Mouse (Mus musculus) embryonic facial prominence, embryonic 12.5 days (tissue): ENCODE measurements around the gene Zrsr2. TPM values are rescaled to one million over a fixed set of nuclear protein-coding genes. Genes with fewer than 3 reads are reported as not detected.
A peak's percentile ranks its signal among the peaks of the same experiment; 100 is the strongest.

Experiments used
- ATAC-seq: fragments of 200-750 bp; cut with Nextera tagmentation; 2 replicates; pipeline ENCODE4 v1.8.0; 2017; ENCODE audit not compliant: insufficient number of reproducible peaks, insufficient read depth, low FRiP score, low TSS enrichment
- H3K27ac ChIP-seq: fragments of 300-500 bp; sonication (generic); 2 replicates; pipeline ENCODE4 v1.5.1; 2016; ENCODE audit warnings: mild to moderate bottlenecking
- H3K27me3 ChIP-seq: fragments of 300-500 bp; sonication (generic); 2 replicates; pipeline ENCODE4 v1.6.1; 2016; ENCODE audit warnings: mild to moderate bottlenecking, moderate library complexity
- H3K36me3 ChIP-seq: fragments of 300-500 bp; sonication (generic); 2 replicates; pipeline ENCODE4 v1.6.1; 2016; ENCODE audit warnings: mild to moderate bottlenecking
- H3K4me1 ChIP-seq: fragments of 300-500 bp; sonication (generic); 2 replicates; pipeline ENCODE4 v1.6.1; 2016
- H3K4me2 ChIP-seq: fragments of 300-500 bp; sonication (generic); replicated peaks from 2 replicates; pipeline ENCODE4 v1.6.1; 2016; ENCODE audit warnings: mild to moderate bottlenecking, moderate library complexity
- H3K4me3 ChIP-seq: fragments of 300-500 bp; sonication (generic); 2 replicates; pipeline ENCODE4 v1.5.1; 2016; ENCODE audit warnings: mild to moderate bottlenecking
- H3K9ac ChIP-seq: fragments of 300-500 bp; sonication (generic); 2 replicates; pipeline ENCODE4 v1.6.1; 2016; ENCODE audit warnings: mild to moderate bottlenecking, moderate library complexity
- H3K9me3 ChIP-seq: fragments of 300-500 bp; sonication (generic); 2 replicates; pipeline ENCODE4 v1.6.1; 2016; ENCODE audit warnings: mild to moderate bottlenecking, moderate library complexity
- WGBS: fragments of 180-500 bp; shearing (Covaris S2); methylation state at CpG from one replicate; pipeline ENCODE4 v1.1.7; 2016; 5-methylcytosine and 5-hydroxymethylcytosine counted together
- polyA plus RNA-seq: library from polyadenylated mRNA; unstranded; fragments of >200 nt; fragmentation: Nextera tagmentation; extraction: Ambion mirVana; gene quantifications from 2 replicates; pipeline ENCODE4 v1.2.1, GENCODE M21; 2016

The Zrsr2 gene
- polyA plus RNA-seq, result 82.9 and 86.8 TPM in 2 replicates

DNA sequence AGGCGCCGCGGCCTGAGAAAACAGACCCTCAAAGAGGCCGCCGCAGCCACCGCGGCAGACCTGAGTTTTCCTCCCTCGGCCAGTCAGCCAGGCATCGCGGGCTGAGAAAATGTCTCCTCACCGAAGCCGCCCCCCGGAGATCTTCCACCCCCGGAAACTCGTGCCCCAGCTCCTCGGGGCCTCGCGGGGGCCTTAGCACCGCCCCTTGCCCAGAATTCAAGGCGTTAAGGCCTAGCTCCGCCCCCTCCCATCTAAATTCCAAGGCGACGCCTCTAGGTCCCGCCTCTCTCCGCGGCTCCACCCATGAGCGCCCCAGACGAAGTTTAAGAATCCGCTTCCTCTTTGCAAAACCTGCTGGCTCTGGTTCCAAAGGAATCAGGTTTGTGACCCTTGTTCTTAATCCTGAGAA lies at the start of gene Zrsr2:
TSS of gene Zrsr2 (minus strand) at position 195 of the 409 bp plus-strand sequence.
- 0 out of 2 replicates have a peak, but pooled peaks cover 3% of the 10 kb centered on the region for H3K36me3 ChIP-seq
- 7% methylated on average over 18 of the region's 29 CpGs for WGBS
- H3K4me3 ChIP-seq, result peak within 1 kb of the TSS; percentile 57
- no peaks in the 10 kb centered on the region for H3K9me3 ChIP-seq
- peak within 1 kb of the TSS; percentile 98 for H3K27ac ChIP-seq
- H3K27me3 ChIP-seq, result no peaks in the 10 kb centered on the region
- H3K9ac ChIP-seq, result peak within 1 kb of the TSS; percentile 65
- no peaks in the 10 kb centered on the region for H3K4me1 ChIP-seq
- H3K4me2 ChIP-seq, result peak within 1 kb of the TSS; percentile 53
- ATAC-seq, result peak; percentile 89

DNA sequence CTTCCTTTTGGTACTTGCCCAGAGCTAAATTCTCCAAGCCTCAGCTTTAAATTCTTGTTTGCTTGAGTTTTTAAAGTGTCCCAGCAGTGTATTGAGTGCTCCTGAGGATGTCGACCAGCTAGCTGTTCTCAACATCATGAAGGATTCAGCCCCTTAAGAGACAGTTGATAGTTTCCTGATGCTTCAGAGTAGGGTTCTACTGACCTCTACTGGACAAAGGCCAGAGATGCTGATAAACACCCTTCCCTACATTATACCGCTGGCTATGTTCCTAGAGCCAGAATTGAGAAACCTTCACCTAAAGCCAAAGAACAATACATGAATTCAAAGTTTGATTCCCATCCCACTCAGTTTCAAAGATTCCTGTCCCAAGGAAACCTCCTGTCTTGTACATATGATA lies 46.3 kb upstream of the Zrsr2 start:
- no peak overlapping the region for H3K4me2 ChIP-seq
- H3K27me3 ChIP-seq, result no peaks in the 10 kb centered on the region
- H3K4me1 ChIP-seq, result no peaks in the 10 kb centered on the region
- no peak overlapping the region for H3K9ac ChIP-seq
- no peaks in the 10 kb centered on the region for H3K9me3 ChIP-seq
- H3K36me3 ChIP-seq, result no peaks in the 10 kb centered on the region
- no peak overlapping the region for H3K4me3 ChIP-seq
- ATAC-seq, result no peak
- 19% methylated on average over 2 of the region's 2 CpGs for WGBS
- H3K27ac ChIP-seq, result no peak overlapping the region

DNA sequence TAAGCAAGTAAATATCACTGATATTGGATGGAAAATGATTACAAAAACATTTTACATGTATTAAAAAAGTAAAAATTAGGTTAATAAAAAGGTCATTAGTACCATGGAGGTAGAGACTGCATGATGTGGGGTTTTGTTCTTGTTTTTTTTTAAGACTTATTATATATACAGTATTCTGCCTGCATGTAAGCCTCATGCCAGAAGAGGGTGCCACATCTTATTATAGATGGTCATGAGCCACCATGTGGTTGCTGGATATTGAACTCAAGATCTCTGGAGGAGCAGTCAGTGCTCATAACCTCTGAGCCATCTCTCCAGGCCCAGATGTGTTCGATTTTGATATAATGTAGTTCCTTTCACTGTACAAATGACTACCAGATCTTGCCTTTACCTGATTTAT lies 41.4 kb upstream of the Zrsr2 start:
- H3K27ac ChIP-seq, result no peak overlapping the region
- H3K9ac ChIP-seq, result no peak overlapping the region
- 81% methylated on average over 1 of the region's 1 CpGs for WGBS
- H3K4me2 ChIP-seq, result no peak overlapping the region
- no peak overlapping the region for H3K4me3 ChIP-seq
- no peaks in the 10 kb centered on the region for H3K9me3 ChIP-seq
- H3K4me1 ChIP-seq, result no peaks in the 10 kb centered on the region
- ATAC-seq, result no peak
- H3K27me3 ChIP-seq, result no peaks in the 10 kb centered on the region
- H3K36me3 ChIP-seq, result no peaks in the 10 kb centered on the region

DNA sequence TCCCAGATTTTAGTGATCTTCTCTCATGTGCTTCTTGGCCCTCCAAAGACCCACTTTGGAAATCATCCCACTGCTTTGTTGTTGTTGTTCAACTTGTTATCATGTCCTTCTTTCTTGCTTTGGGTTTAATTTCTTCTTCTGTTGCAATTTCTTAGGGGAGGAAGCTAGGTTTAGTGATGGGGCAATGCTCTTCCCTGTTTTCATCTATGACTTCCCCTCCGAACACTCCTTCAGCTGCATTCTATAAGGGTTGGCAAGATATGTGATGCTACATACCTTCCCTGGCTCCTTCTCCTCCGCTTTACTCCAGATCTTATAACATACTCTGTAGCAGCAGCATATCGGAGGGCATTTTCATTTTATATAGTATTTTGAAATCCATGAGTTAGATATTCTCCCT lies 38.3 kb upstream of the Zrsr2 start:
- Histone ChIP-seq H3K9me3 (no peaks in the 10 kb centered on the region), H3K27me3 (no peaks in the 10 kb centered on the region), H3K27ac (no peak overlapping the region), H3K36me3 (no peaks in the 10 kb centered on the region), H3K4me3 (no peak overlapping the region), H3K4me1 (no peaks in the 10 kb centered on the region), H3K4me2 (no peak overlapping the region), H3K9ac (no peak overlapping the region)
- WGBS, result 89% methylated on average over 3 of the region's 3 CpGs
- no peak for ATAC-seq

DNA sequence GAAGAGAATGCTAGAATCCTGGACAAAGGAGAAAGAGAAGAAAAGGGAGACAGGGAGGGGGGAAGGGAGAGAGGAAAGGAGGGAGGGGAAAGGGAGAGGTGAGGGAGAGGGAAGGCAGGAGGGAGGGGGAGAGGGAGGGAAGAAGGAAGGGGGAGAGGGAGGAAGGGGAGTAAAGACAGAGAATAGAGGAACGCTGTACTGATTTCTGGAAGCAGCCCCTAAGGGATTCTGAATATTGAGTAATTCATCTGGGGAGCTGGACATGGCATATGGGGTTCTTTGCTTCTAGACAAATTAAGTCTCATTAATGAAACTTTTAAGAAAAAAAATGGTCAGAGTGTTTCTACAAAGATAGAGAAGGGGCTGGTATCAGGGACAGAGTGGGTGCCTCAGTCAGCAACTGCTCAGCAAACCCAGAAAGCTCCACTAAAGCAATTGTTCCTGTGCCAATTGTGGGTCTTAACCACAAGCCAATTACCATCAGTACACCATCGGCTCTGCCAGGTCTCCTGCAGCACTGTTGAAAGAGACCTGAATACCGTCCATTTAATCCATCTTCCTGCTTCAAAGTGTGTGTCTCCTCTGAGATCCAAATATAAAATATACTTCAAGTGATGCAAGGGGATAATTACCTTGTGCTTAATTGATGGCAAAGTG lies 29.4 kb upstream of the Zrsr2 start:
- no peak for ATAC-seq
- Histone ChIP-seq H3K27me3 (no peaks in the 10 kb centered on the region), H3K9me3 (no peaks in the 10 kb centered on the region), H3K4me3 (no peak overlapping the region), H3K9ac (no peak overlapping the region), H3K27ac (no peak overlapping the region), H3K4me1 (no peaks in the 10 kb centered on the region), H3K4me2 (no peak overlapping the region), H3K36me3 (no peaks in the 10 kb centered on the region)
- WGBS, result 56% methylated on average over 3 of the region's 3 CpGs

DNA sequence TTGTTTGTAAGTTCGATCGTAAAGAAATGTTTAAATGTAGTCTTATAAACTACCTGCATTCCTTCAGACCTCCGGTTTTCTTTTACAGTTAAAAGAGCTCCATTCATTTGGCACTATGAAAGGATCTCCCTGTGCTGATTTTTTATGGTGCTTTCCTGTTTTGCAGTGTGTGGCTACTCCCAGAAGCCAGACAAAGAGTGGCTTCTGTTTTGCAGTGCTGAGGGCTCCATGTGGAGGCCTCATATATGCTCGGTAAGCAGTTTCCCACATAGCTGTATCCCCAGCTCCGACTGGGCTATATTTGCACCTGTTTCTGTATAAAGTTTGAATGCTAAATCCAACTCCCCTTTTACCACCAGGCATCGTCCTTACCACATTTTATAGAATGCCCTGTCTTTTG lies 23.7 kb upstream of the Zrsr2 start:
- Histone ChIP-seq H3K4me2 (no peak overlapping the region), H3K9me3 (no peaks in the 10 kb centered on the region), H3K4me3 (no peak overlapping the region), H3K9ac (no peak overlapping the region), H3K36me3 (no peaks in the 10 kb centered on the region), H3K27me3 (no peaks in the 10 kb centered on the region), H3K27ac (no peak overlapping the region), H3K4me1 (no peaks in the 10 kb centered on the region)
- 76% methylated on average over 6 of the region's 6 CpGs for WGBS
- ATAC-seq, result no peak

DNA sequence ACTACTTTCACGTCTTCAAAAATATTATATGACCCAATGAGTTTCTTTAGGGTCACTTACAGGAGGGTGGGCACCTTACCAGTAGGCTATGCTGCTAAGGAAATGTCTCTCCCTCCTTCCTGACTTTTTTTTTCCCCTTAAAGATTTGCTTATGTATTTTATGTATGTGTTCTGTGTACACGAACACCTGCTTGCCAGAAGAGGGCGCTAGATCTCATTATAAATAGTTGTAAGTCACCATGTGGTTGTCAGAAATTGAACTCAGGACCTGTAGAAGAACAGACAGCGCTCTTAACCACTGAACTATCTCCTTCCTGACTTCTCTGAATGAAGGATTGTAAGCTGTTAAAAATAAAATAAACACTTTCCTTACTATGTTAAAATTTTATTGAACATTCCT lies 23.0 kb upstream of the Zrsr2 start:
- Histone ChIP-seq H3K27me3 (no peaks in the 10 kb centered on the region), H3K4me3 (no peak overlapping the region), H3K9me3 (no peaks in the 10 kb centered on the region), H3K4me1 (no peaks in the 10 kb centered on the region), H3K9ac (no peak overlapping the region), H3K4me2 (no peak overlapping the region), H3K36me3 (no peaks in the 10 kb centered on the region), H3K27ac (no peak overlapping the region)
- ATAC-seq, result no peak
- WGBS, result 52% methylated on average over 4 of the region's 4 CpGs

DNA sequence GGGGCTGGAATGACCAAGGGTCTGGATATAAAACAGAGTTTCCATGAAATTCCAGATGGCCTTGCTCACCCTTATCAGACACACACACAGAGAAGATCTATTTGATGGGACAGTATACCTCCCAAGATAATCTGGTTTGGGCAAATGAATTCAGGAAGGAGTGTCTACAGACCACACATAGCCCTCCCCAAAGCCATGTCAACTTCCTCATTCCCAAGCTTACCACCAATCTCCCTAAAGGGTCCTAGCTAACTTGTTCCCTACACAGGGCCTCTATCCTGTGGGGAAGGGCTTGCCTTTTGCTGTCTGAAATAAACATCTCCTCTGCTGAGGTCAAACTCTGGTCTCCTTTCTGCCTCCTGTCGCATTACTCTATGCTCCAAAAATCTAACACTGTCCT lies 22.6 kb upstream of the Zrsr2 start:
- H3K27me3 ChIP-seq, result no peaks in the 10 kb centered on the region
- 96% methylated on average over 1 of the region's 1 CpGs for WGBS
- H3K4me3 ChIP-seq, result no peak overlapping the region
- H3K27ac ChIP-seq, result no peak overlapping the region
- no peaks in the 10 kb centered on the region for H3K4me1 ChIP-seq
- no peaks in the 10 kb centered on the region for H3K9me3 ChIP-seq
- no peak overlapping the region for H3K4me2 ChIP-seq
- H3K9ac ChIP-seq, result no peak overlapping the region
- H3K36me3 ChIP-seq, result no peaks in the 10 kb centered on the region
- no peak for ATAC-seq

DNA sequence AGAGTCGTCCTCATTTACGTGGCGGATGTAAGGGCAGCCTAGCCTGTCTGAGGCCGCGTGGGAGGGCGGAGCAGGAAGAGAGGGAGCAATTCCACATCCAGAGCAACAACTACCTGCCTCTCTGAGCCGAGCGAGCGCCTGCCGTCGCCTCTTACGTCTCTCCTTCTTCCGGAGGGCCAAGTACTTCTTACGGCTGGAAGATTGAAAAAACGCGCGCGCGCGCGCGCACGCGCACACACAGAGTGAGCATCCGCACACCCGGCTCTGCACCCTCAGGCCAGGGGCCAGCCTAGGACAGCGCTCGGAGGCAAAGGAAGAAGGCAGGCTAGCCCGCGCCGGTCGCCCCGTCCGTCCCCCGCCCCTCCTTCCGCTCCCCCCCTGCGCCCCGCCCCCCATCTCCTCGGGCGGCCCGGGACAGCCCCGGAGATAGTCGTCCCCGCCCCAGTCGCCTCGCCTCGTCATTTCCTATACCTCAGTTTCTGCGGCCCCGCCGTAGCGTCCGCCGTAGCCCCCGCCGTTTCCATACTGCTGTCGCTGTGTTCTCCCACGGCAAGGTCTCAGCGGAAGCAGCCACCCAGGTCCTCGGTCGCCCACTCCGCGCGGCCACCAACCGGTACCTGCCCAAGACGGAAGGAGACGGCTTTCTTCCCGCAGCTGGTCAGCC lies 526 bp downstream of the Zrsr2 start:
- Histone ChIP-seq H3K4me1 (no peaks in the 10 kb centered on the region), H3K4me3 (peak overlapping the region; percentile 57), H3K9me3 (no peaks in the 10 kb centered on the region), H3K27ac (peak overlapping the region; percentile 98), H3K27me3 (no peaks in the 10 kb centered on the region), H3K4me2 (peak overlapping the region; percentile 53), H3K9ac (peak overlapping the region; percentile 65), H3K36me3 (0 out of 2 replicates have a peak, but pooled peaks cover 3% of the 10 kb centered on the region)
- 25% methylated on average over 58 of the region's 67 CpGs for WGBS
- ATAC-seq, result peak; percentile 91

DNA sequence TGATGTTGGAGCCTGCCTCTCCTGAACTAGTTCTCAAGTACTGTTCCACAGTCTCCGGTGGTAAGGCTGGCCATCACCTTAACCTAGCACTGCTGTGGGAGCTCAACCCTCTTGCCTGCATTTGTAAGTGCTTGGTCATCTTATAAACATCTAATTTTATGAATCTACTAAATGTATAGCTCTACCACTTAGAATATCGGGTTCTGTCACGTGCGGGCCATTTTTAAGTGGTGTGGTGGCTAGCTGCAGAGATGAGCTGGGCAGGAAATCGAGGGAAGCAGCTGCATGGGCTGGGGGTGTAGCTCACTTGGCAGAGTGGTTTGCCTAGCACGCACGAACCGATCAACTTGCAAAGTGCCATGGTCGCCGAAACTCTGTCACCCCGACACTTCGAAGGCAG lies 1.1 kb downstream of the Zrsr2 start:
- H3K27me3 ChIP-seq, result no peaks in the 10 kb centered on the region
- H3K4me2 ChIP-seq, result peak overlapping the region; percentile 53
- H3K9me3 ChIP-seq, result no peaks in the 10 kb centered on the region
- 32% methylated on average over 12 of the region's 12 CpGs for WGBS
- H3K9ac ChIP-seq, result peak overlapping the region; percentile 65
- no peaks in the 10 kb centered on the region for H3K4me1 ChIP-seq
- H3K36me3 ChIP-seq, result 0 out of 2 replicates have a peak, but pooled peaks cover 3% of the 10 kb centered on the region
- no peak for ATAC-seq
- H3K4me3 ChIP-seq, result peak overlapping the region; percentile 57
- peak overlapping the region; percentile 98 for H3K27ac ChIP-seq

DNA sequence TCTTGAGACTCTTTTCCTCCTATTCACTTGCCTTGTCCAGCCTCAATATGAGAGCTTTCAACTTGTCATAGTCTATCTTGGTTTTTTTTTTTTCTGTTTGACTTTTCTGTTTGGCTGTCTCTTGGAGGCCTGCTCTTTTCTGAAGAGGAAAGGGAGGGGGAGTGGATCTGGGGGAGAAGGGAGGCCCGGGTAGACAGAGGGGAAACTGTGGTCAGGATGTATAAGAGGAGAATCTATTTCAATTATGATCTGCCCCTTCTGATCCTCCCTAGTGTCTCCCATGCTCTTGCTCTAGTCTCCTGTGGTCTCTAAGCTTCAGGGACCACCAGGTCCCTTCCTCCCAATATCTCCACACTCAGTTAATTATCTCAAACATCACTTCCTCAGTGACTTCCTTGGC lies 6.8 kb downstream of the Zrsr2 start:
- 83% methylated on average over 1 of the region's 1 CpGs for WGBS
- no peak overlapping the region for H3K4me3 ChIP-seq
- H3K4me1 ChIP-seq, result no peaks in the 10 kb centered on the region
- no peak for ATAC-seq
- no peak overlapping the region for H3K4me2 ChIP-seq
- H3K27me3 ChIP-seq, result no peaks in the 10 kb centered on the region
- H3K36me3 ChIP-seq, result 0 out of 2 replicates have a peak, but pooled peaks cover 3% of the 10 kb centered on the region
- no peak overlapping the region for H3K9ac ChIP-seq
- H3K9me3 ChIP-seq, result no peaks in the 10 kb centered on the region
- no peak overlapping the region for H3K27ac ChIP-seq

DNA sequence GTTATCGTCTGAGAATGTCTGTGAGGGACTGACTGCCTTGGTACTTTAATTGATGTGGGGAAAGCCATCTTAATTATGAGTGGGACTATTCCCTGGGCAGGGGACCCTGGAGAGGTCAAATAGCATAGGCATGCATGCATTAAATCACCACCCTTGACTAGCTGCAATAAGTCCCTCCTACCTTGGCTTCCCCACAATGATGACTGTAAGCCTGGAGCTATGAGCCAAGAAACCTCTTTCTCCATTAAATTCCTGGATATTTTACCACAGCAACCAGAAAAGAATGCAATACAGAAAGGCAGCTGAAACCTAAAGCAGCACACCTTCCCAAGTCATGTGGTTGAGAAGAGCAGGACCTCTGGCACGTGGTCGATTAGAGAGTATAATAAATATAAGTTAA lies 14.1 kb downstream of the Zrsr2 start:
- peaks cover 17% of the 10 kb centered on the region; the same call in 1 of the 2 replicates for H3K36me3 ChIP-seq
- no peaks in the 10 kb centered on the region for H3K4me1 ChIP-seq
- H3K27me3 ChIP-seq, result no peaks in the 10 kb centered on the region
- H3K4me2 ChIP-seq, result no peak overlapping the region
- H3K9ac ChIP-seq, result no peak overlapping the region
- H3K9me3 ChIP-seq, result no peaks in the 10 kb centered on the region
- no peak for ATAC-seq
- 88% methylated on average over 3 of the region's 3 CpGs for WGBS
- no peak overlapping the region for H3K27ac ChIP-seq
- H3K4me3 ChIP-seq, result no peak overlapping the region
